Mouse (Mus musculus) liver, embryonic 14.5 days (tissue): Measurements from ENCODE around the gene Ncbp1.

ENCODE experiments used
- CTCF ChIP-seq: IDR thresholded peaks from 2 replicates; pipeline ENCODE4 v1.5.1; 2016; ENCODE audit warnings: antibody characterized with exemption, low read depth, control low read depth
- EP300 ChIP-seq: IDR thresholded peaks from 2 replicates; pipeline ENCODE4 v1.6.1; 2016; ENCODE audit warnings: antibody characterized with exemption, low read depth

DNA sequence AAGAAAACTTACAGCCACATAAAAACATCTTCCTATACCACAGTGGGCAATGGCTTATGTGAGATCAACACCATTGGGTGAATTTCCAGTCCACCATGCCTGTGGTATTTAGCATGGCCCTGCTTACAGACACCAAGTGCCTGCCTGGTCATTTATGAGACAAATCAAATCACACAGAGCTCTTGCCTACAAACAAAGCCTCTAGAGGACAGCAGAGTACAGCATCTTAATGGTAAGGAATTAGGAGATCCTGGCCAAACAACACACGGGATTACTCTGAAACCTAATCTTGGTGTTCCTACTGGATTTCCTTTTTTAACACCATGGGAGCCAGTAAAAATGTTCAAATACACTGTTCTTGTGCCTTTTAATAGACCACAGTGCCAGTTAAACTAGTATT is 23.1 kb upstream of the Ncbp1 start:
- TF ChIP-seq CTCF (no peak), EP300 (no peak)
